Mouse (Mus musculus): ENCODE data around the gene Arhgap44. TPM values are rescaled to one million over a fixed set of nuclear protein-coding genes. Genes with fewer than 3 reads are reported as not detected.

Arhgap44 gene
- total and polyA plus RNA-seq, 3 experiments: 14.9 to 26.6 (median 21.8) TPM

- Histone ChIP-seq H3K4me3 (no peak overlapping the region), H3K79me2 (replicated peaks; ENCODE audit: control insufficient read depth, insufficient read depth, low read length) (no peaks in the 10 kb centered on the region), H3K27me3 (ENCODE audit: control insufficient read depth, insufficient read depth, low read length) (no peaks in the 10 kb centered on the region), H3K27ac (peak overlapping the region; percentile 15), H3K9ac (ENCODE audit: low read depth, low read length) (no peak overlapping the region), H3K4me1 (ENCODE audit: control insufficient read depth, insufficient read depth, low read length) (peaks cover 2% of the 10 kb centered on the region; the same call in 1 of the 2 replicates), H3K36me3 (ENCODE audit: control insufficient read depth, insufficient read depth, low read length) (no peaks in the 10 kb centered on the region; the same call in 1 of the 2 replicates)
- intact Hi-C loops (cut with DNase I): no loop called here
- DNase-seq: peak in 1 of 2 experiments; percentile 36
- TF ChIP-seq POLR2A (IDR thresholded peaks at IDR 0.05; ENCODE audit: insufficient read depth, low read depth, low read length) (no peak), CTCF (IDR thresholded peaks at IDR 0.05) (no peak), EP300 (IDR thresholded peaks at IDR 0.05; ENCODE audit: insufficient read depth, low read depth, low read length) (no peak)
- 63% methylated on average over 3 of the region's 3 CpGs for WGBS
These were observed 58.7 kb downstream of the Arhgap44 start for GRCm38 (mm10) chr11:65104076-65104475.

- WGBS: 59% methylated on average over 11 of the region's 11 CpGs
- Histone ChIP-seq H3K79me2 (replicated peaks; ENCODE audit: control insufficient read depth, insufficient read depth, low read length) (no peaks in the 10 kb centered on the region), H3K9ac (ENCODE audit: low read depth, low read length) (no peak overlapping the region), H3K4me3 (no peak overlapping the region), H3K27me3 (ENCODE audit: control insufficient read depth, insufficient read depth, low read length) (no peaks in the 10 kb centered on the region), H3K4me1 (ENCODE audit: control insufficient read depth, insufficient read depth, low read length) (peaks cover 2% of the 10 kb centered on the region), H3K27ac (no peak overlapping the region), H3K36me3 (ENCODE audit: control insufficient read depth, insufficient read depth, low read length) (no peaks in the 10 kb centered on the region; the same call in 1 of the 2 replicates)
- intact Hi-C loops (cut with DNase I): no loop called here
- DNase-seq: no peak
- no peak for TF ChIP-seq POLR2A (IDR thresholded peaks at IDR 0.05; ENCODE audit: insufficient read depth, low read depth, low read length)
- TF ChIP-seq EP300 (IDR thresholded peaks at IDR 0.05; ENCODE audit: insufficient read depth, low read depth, low read length): no peak
- TF ChIP-seq CTCF (IDR thresholded peaks at IDR 0.05): no peak
These were observed 61.6 kb downstream of the Arhgap44 start for GRCm38 (mm10) chr11:65101206-65101605.

GRCm38 (mm10) chr11:65100031-65100430 is 62.7 kb downstream of the Arhgap44 start:
- no peaks in the 10 kb centered on the region; the same call in 1 of the 2 replicates for H3K36me3 ChIP-seq (ENCODE audit: control insufficient read depth, insufficient read depth, low read length)
- no peaks in the 10 kb centered on the region for H3K79me2 ChIP-seq (replicated peaks; ENCODE audit: control insufficient read depth, insufficient read depth, low read length)
- H3K4me1 ChIP-seq (ENCODE audit: control insufficient read depth, insufficient read depth, low read length): peaks cover 2% of the 10 kb centered on the region
- no peak overlapping the region for H3K9ac ChIP-seq (ENCODE audit: low read depth, low read length)
- no peak overlapping the region for H3K4me3 ChIP-seq
- H3K27me3 ChIP-seq (ENCODE audit: control insufficient read depth, insufficient read depth, low read length): no peaks in the 10 kb centered on the region
- no peak for TF ChIP-seq EP300 (IDR thresholded peaks at IDR 0.05; ENCODE audit: insufficient read depth, low read depth, low read length)
- no peak for TF ChIP-seq CTCF (IDR thresholded peaks at IDR 0.05)
- TF ChIP-seq POLR2A (IDR thresholded peaks at IDR 0.05; ENCODE audit: insufficient read depth, low read depth, low read length): no peak
- 82% methylated on average over 8 of the region's 8 CpGs for WGBS
- no peak for DNase-seq
- H3K27ac ChIP-seq: no peak overlapping the region
- intact Hi-C loops (cut with DNase I): no loop called here

GRCm38 (mm10) chr11:65097526-65098070 is 65.2 kb downstream of the Arhgap44 start:
- no peak overlapping the region for H3K27ac ChIP-seq
- no peaks in the 10 kb centered on the region for H3K36me3 ChIP-seq (ENCODE audit: control insufficient read depth, insufficient read depth, low read length)
- DNase-seq: no peak
- no peaks in the 10 kb centered on the region for H3K79me2 ChIP-seq (replicated peaks; ENCODE audit: control insufficient read depth, insufficient read depth, low read length)
- H3K9ac ChIP-seq (ENCODE audit: low read depth, low read length): no peak overlapping the region
- H3K27me3 ChIP-seq (ENCODE audit: control insufficient read depth, insufficient read depth, low read length): no peaks in the 10 kb centered on the region
- TF ChIP-seq EP300 (IDR thresholded peaks at IDR 0.05; ENCODE audit: insufficient read depth, low read depth, low read length) (no peak), POLR2A (IDR thresholded peaks at IDR 0.05; ENCODE audit: insufficient read depth, low read depth, low read length) (no peak), CTCF (IDR thresholded peaks at IDR 0.05) (no peak)
- intact Hi-C loops (cut with DNase I): no loop called here
- 67% methylated on average over 4 of the region's 4 CpGs for WGBS
- no peak overlapping the region for H3K4me3 ChIP-seq
- H3K4me1 ChIP-seq (ENCODE audit: control insufficient read depth, insufficient read depth, low read length): no peaks in the 10 kb centered on the region; the same call in 1 of the 2 replicates

- Histone ChIP-seq H3K27me3 (ENCODE audit: control insufficient read depth, insufficient read depth, low read length) (no peaks in the 10 kb centered on the region), H3K4me3 (no peak overlapping the region), H3K27ac (no peak overlapping the region), H3K79me2 (replicated peaks; ENCODE audit: control insufficient read depth, insufficient read depth, low read length) (no peaks in the 10 kb centered on the region), H3K4me1 (ENCODE audit: control insufficient read depth, insufficient read depth, low read length) (no peaks in the 10 kb centered on the region; the same call in 1 of the 2 replicates), H3K9ac (ENCODE audit: low read depth, low read length) (no peak overlapping the region), H3K36me3 (ENCODE audit: control insufficient read depth, insufficient read depth, low read length) (no peaks in the 10 kb centered on the region)
- intact Hi-C loops (cut with DNase I): no loop called here
- DNase-seq: no peak
- 76% methylated on average over 5 of the region's 5 CpGs for WGBS
- TF ChIP-seq POLR2A (IDR thresholded peaks at IDR 0.05; ENCODE audit: insufficient read depth, low read depth, low read length) (no peak), EP300 (IDR thresholded peaks at IDR 0.05; ENCODE audit: insufficient read depth, low read depth, low read length) (no peak), CTCF (IDR thresholded peaks at IDR 0.05) (no peak)
These were observed 65.9 kb downstream of the Arhgap44 start for GRCm38 (mm10) chr11:65096866-65097265.

- Histone ChIP-seq H3K9ac (ENCODE audit: low read depth, low read length) (no peak overlapping the region), H3K27me3 (ENCODE audit: control insufficient read depth, insufficient read depth, low read length) (no peaks in the 10 kb centered on the region), H3K36me3 (ENCODE audit: control insufficient read depth, insufficient read depth, low read length) (no peaks in the 10 kb centered on the region), H3K79me2 (replicated peaks; ENCODE audit: control insufficient read depth, insufficient read depth, low read length) (no peaks in the 10 kb centered on the region), H3K27ac (no peak overlapping the region), H3K4me3 (no peak overlapping the region), H3K4me1 (ENCODE audit: control insufficient read depth, insufficient read depth, low read length) (no peaks in the 10 kb centered on the region; the same call in 1 of the 2 replicates)
- no peak for DNase-seq
- TF ChIP-seq CTCF (IDR thresholded peaks at IDR 0.05): no peak
- no peak for TF ChIP-seq POLR2A (IDR thresholded peaks at IDR 0.05; ENCODE audit: insufficient read depth, low read depth, low read length)
- TF ChIP-seq EP300 (IDR thresholded peaks at IDR 0.05; ENCODE audit: insufficient read depth, low read depth, low read length): no peak
- intact Hi-C loops (cut with DNase I): no loop called here
- 67% methylated on average over 8 of the region's 8 CpGs for WGBS
These were observed 69.9 kb downstream of the Arhgap44 start for GRCm38 (mm10) chr11:65092851-65093250.

Data from heart, adult 2 months (tissue).